Mouse (Mus musculus): ENCODE measurements around the gene Commd1.

The Commd1 gene

DNA sequence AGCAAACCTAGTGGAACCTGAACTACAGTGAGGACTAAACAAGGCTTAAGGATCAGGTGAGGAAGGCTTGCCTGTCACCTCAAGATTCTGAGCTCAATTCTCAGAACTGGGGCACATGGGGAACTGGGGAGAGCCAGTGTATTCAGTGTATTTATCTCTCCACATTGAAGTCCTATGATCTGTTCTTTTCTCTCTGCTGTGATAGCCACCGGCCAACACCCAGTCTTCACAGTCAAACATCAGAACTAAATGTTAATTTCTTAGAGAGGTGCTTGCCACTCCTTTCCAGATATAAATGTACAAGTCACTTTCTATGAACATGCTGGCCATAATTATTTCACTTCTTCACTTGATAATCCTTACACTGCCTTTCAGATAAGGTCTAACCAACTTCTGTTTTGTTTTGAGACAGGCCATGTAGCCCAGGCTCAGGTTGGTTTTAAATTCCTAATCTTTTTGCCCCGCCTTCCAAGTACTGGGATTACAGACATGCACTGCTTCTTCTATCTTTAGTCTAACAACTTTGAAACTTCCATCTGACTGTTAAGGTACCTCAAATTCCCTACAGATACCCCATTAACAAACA, 50.8 kb downstream of the Commd1 start:
- TF ChIP-seq NANOG (IDR thresholded peaks at IDR 0.05; ENCODE audit: borderline replicate concordance, low read length): no peak
- no peak for TF ChIP-seq POU5F1 (IDR thresholded peaks at IDR 0.05; ENCODE audit: borderline replicate concordance, low read length)
- TF ChIP-seq CTCF (conservative IDR thresholded peaks at IDR 0.05; ENCODE audit: low read length): no peak
- Histone ChIP-seq H3K9me3 (ENCODE audit: low read length) (no peaks in the 10 kb centered on the region), H3K4me1 (replicated peaks; ENCODE audit: low read depth, low read length) (peaks cover 51% of the 10 kb centered on the region), H3K27me3 (ENCODE audit: insufficient read depth, low read length) (no peaks in the 10 kb centered on the region), H3K36me3 (ENCODE audit: insufficient read depth, low read length) (peaks cover 3% of the 10 kb centered on the region; the same call in 1 of the 2 replicates), H3K4me3 (replicated peaks; ENCODE audit: low read length) (no peak overlapping the region)

DNA sequence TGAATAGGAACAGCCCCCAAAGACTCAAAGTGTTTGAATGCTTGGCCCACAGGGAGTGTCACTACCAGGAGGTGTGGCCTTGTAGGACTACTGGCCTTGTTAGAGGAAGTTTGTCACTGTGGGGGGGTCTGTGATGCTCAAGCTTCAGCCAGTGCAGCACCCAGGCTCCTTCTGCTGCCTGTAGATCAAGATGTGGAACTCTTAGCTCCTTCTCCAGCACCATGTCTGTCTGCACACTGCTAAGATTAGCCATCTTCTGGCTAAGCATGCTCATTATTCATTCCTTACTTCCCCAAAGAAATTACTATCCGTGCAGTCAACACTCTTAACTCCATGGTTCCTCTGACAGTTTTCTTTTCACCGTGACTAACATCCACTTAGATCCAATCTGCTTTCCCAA, 52.1 kb downstream of the Commd1 start:
- Histone ChIP-seq H3K4me1 (replicated peaks; ENCODE audit: low read depth, low read length) (peaks cover 38% of the 10 kb centered on the region), H3K36me3 (ENCODE audit: insufficient read depth, low read length) (peaks cover 3% of the 10 kb centered on the region; the same call in 1 of the 2 replicates), H3K27me3 (ENCODE audit: insufficient read depth, low read length) (no peaks in the 10 kb centered on the region), H3K9me3 (ENCODE audit: low read length) (no peaks in the 10 kb centered on the region), H3K4me3 (replicated peaks; ENCODE audit: low read length) (no peak overlapping the region)
- no peak for TF ChIP-seq NANOG (IDR thresholded peaks at IDR 0.05; ENCODE audit: borderline replicate concordance, low read length)
- TF ChIP-seq CTCF (conservative IDR thresholded peaks at IDR 0.05; ENCODE audit: low read length): no peak
- no peak for TF ChIP-seq POU5F1 (IDR thresholded peaks at IDR 0.05; ENCODE audit: borderline replicate concordance, low read length)

DNA sequence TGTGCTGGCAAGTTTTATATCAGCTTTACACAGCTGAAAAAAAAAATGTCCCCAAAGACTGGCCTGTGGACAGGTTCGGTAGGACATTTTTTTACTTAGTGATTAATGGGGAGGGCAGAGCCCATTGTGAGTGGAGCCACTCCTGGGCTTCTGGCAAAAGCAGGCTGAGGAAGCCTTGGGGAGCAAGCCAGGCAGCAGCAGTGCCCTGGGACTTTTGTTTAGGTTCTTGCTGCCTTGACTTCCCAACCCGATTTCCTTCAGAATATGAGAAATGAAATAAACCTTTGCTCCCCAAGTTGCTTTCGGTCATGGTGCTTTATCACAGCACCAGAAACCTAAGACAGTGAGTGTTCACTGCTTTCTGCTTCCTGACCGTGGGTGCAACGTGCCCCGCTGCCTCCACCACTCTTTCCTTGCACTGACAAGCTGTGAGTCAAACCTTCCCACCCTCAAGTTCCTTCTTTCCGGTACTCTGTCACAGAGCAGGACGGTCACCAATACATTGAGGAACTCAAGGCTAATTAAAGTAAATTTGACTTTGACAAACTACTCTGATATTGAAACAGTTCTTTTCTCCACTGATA, 53.5 kb downstream of the Commd1 start:
- Histone ChIP-seq H3K4me3 (replicated peaks; ENCODE audit: low read length) (no peak overlapping the region), H3K9me3 (ENCODE audit: low read length) (no peaks in the 10 kb centered on the region), H3K27me3 (ENCODE audit: insufficient read depth, low read length) (no peaks in the 10 kb centered on the region), H3K36me3 (ENCODE audit: insufficient read depth, low read length) (peaks cover 3% of the 10 kb centered on the region; the same call in 1 of the 2 replicates), H3K4me1 (replicated peaks; ENCODE audit: low read depth, low read length) (peaks cover 41% of the 10 kb centered on the region)
- TF ChIP-seq POU5F1 (IDR thresholded peaks at IDR 0.05; ENCODE audit: borderline replicate concordance, low read length) (no peak), NANOG (IDR thresholded peaks at IDR 0.05; ENCODE audit: borderline replicate concordance, low read length) (no peak), CTCF (conservative IDR thresholded peaks at IDR 0.05; ENCODE audit: low read length) (no peak)

DNA sequence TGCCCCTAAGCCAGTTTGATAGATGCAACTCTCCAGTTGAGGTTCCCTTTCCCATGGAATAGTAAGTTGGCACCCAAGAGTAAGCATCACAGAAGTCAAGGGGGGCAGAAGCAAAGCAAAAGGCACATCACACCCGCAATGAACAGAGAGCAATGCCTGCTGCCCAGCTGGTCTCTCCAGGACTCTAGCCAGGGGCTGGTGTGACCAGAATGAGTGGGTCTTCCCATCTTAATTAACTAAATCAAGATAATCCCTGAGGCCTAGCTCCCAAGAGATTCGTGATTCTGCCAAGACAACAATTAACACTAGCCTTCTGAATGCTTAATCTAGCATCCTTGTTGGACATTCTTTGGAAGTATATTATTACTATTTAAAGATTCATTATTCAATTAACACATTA, 58.6 kb downstream of the Commd1 start:
- no peak overlapping the region for H3K4me3 ChIP-seq (replicated peaks; ENCODE audit: low read length)
- TF ChIP-seq CTCF (conservative IDR thresholded peaks at IDR 0.05; ENCODE audit: low read length) (no peak), POU5F1 (IDR thresholded peaks at IDR 0.05; ENCODE audit: borderline replicate concordance, low read length) (no peak), NANOG (IDR thresholded peaks at IDR 0.05; ENCODE audit: borderline replicate concordance, low read length) (no peak)
- no peaks in the 10 kb centered on the region for H3K27me3 ChIP-seq (ENCODE audit: insufficient read depth, low read length)
- H3K4me1 ChIP-seq (replicated peaks; ENCODE audit: low read depth, low read length): peaks cover 28% of the 10 kb centered on the region
- H3K36me3 ChIP-seq (ENCODE audit: insufficient read depth, low read length): no peaks in the 10 kb centered on the region; the same call in 1 of the 2 replicates
- no peaks in the 10 kb centered on the region for H3K9me3 ChIP-seq (ENCODE audit: low read length)

DNA sequence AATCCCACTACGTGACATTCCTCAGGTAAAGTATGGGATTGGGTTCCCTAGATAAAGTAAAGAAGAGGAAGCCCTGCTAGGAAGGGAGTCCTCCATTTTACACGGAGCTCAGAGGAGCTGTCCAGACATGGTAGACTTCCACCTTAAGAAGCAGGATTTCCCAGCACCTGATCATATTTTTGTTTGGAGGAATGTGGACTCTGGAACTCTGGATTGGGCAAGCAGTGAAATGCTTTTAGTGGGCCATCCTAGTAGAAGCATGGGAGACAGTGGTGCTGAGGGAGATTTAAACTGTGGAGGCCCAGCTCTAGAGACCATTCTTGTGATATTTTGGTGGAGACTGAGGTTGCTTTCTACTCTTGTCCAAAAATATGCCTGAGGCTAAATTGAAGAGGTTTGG, 59.6 kb downstream of the Commd1 start:
- no peak overlapping the region for H3K4me3 ChIP-seq (replicated peaks; ENCODE audit: low read length)
- H3K4me1 ChIP-seq (replicated peaks; ENCODE audit: low read depth, low read length): peaks cover 25% of the 10 kb centered on the region
- TF ChIP-seq NANOG (IDR thresholded peaks at IDR 0.05; ENCODE audit: borderline replicate concordance, low read length) (no peak), POU5F1 (IDR thresholded peaks at IDR 0.05; ENCODE audit: borderline replicate concordance, low read length) (no peak), CTCF (conservative IDR thresholded peaks at IDR 0.05; ENCODE audit: low read length) (no peak)
- H3K36me3 ChIP-seq (ENCODE audit: insufficient read depth, low read length): no peaks in the 10 kb centered on the region
- H3K9me3 ChIP-seq (ENCODE audit: low read length): peaks cover 4% of the 10 kb centered on the region; the same call in 1 of the 2 replicates
- H3K27me3 ChIP-seq (ENCODE audit: insufficient read depth, low read length): no peaks in the 10 kb centered on the region

DNA sequence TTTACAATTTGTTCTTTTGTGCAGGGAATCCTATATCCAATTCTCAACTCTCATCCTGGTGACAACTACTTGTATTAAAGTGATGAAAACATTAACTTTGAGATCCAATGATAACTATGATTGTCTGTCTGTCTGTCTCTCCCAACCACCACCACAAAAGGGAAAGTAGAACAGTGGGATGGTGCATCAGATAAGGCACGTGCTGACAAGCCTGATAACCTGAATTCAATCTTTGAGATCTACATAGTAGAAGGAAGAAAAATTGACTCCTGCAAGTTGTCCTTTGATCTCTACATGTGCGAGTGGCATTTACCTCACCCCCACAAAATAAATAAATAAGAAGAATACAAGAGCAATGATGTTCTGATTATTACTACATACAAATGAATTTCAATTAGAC, 62.8 kb downstream of the Commd1 start:
- Histone ChIP-seq H3K36me3 (ENCODE audit: insufficient read depth, low read length) (no peaks in the 10 kb centered on the region), H3K4me3 (replicated peaks; ENCODE audit: low read length) (no peak overlapping the region), H3K27me3 (ENCODE audit: insufficient read depth, low read length) (no peaks in the 10 kb centered on the region), H3K9me3 (ENCODE audit: low read length) (peaks cover 10% of the 10 kb centered on the region; the same call in 1 of the 2 replicates), H3K4me1 (replicated peaks; ENCODE audit: low read depth, low read length) (peaks cover 16% of the 10 kb centered on the region; the same call in 1 of the 2 replicates)
- TF ChIP-seq POU5F1 (IDR thresholded peaks at IDR 0.05; ENCODE audit: borderline replicate concordance, low read length): no peak
- no peak for TF ChIP-seq NANOG (IDR thresholded peaks at IDR 0.05; ENCODE audit: borderline replicate concordance, low read length)
- no peak for TF ChIP-seq CTCF (conservative IDR thresholded peaks at IDR 0.05; ENCODE audit: low read length)

DNA sequence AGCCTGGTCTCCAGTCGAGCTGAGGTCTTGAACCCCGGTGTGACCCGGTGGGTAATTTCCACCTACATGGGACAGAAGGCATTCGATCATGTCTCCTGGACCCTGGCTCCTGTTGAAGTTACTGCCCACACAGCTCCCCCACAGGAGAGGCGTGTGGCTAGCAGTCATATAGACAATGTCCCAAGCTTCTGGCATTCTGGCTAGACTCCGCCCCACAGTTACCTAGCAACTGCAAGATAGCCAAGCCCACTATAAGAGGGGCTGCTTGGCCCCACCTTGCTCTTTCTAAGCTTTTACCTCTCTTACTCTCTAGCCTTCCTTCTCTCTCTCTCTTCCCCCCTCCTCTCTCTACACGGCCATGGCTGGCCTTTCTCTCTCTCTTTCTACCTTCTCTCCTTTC, 64.4 kb downstream of the Commd1 start:
- H3K4me1 ChIP-seq (replicated peaks; ENCODE audit: low read depth, low read length): peaks cover 12% of the 10 kb centered on the region; the same call in 1 of the 2 replicates
- TF ChIP-seq POU5F1 (IDR thresholded peaks at IDR 0.05; ENCODE audit: borderline replicate concordance, low read length) (no peak), CTCF (conservative IDR thresholded peaks at IDR 0.05; ENCODE audit: low read length) (no peak), NANOG (IDR thresholded peaks at IDR 0.05; ENCODE audit: borderline replicate concordance, low read length) (no peak)
- no peak overlapping the region for H3K4me3 ChIP-seq (replicated peaks; ENCODE audit: low read length)
- no peaks in the 10 kb centered on the region for H3K27me3 ChIP-seq (ENCODE audit: insufficient read depth, low read length)
- peaks cover 5% of the 10 kb centered on the region; the same call in 1 of the 2 replicates for H3K36me3 ChIP-seq (ENCODE audit: insufficient read depth, low read length)
- peaks cover 10% of the 10 kb centered on the region; the same call in 1 of the 2 replicates for H3K9me3 ChIP-seq (ENCODE audit: low read length)

DNA sequence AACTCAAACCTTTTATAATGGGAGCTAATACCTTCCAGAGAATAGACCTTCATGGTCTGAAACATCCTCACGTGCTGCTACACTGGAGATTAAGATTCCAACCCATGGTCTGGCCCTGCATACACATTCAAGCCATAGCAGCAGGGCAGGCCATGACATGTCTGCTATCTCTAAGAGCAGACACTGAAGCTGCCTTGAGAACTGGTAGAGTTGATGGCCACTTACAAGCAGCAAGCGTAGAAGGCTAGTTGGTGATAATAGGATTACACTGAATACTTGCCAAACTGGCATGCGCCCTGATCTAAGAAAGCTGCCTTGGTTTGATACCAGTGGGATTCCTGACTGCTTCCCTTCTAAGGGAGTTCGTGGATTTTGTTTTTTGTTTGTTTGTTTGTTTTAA, 68.4 kb downstream of the Commd1 start:
- Histone ChIP-seq H3K9me3 (ENCODE audit: low read length) (peaks cover 10% of the 10 kb centered on the region; the same call in 1 of the 2 replicates), H3K4me3 (replicated peaks; ENCODE audit: low read length) (no peak overlapping the region), H3K27me3 (ENCODE audit: insufficient read depth, low read length) (no peaks in the 10 kb centered on the region), H3K36me3 (ENCODE audit: insufficient read depth, low read length) (peaks cover 5% of the 10 kb centered on the region; the same call in 1 of the 2 replicates), H3K4me1 (replicated peaks; ENCODE audit: low read depth, low read length) (peaks cover 7% of the 10 kb centered on the region; the same call in 1 of the 2 replicates)
- TF ChIP-seq CTCF (conservative IDR thresholded peaks at IDR 0.05; ENCODE audit: low read length) (no peak), POU5F1 (IDR thresholded peaks at IDR 0.05; ENCODE audit: borderline replicate concordance, low read length) (no peak), NANOG (IDR thresholded peaks at IDR 0.05; ENCODE audit: borderline replicate concordance, low read length) (no peak)
